Mouse (Mus musculus) gastrocnemius, postnatal 36 days (tissue): ENCODE results near the gene Psme2. TPM values are rescaled to one million over a fixed set of nuclear protein-coding genes. Genes with fewer than 3 reads are reported as not detected.
A peak's percentile ranks its signal among the peaks of the same experiment; 100 is the strongest.

ENCODE experiments used
- DNase-seq, 2 experiments: peaks; one replicate each; pipeline ENCODE4 v3.0.0; 2022
- intact Hi-C: fragments of 180-260 bp; cut with DNase I; formaldehyde crosslinking; loops from one replicate; pipeline ENCODE4 v1.15.1; 2025
- total RNA-seq, 2 experiments: library from RNA; stranded (reverse); gene quantifications; 2 replicates each; pipeline ENCODE4 v1.2.3; 2021

Gene Psme2
- total RNA-seq, 2 experiments from 2014 or later = 55.2 to 59.5 TPM

DNA sequence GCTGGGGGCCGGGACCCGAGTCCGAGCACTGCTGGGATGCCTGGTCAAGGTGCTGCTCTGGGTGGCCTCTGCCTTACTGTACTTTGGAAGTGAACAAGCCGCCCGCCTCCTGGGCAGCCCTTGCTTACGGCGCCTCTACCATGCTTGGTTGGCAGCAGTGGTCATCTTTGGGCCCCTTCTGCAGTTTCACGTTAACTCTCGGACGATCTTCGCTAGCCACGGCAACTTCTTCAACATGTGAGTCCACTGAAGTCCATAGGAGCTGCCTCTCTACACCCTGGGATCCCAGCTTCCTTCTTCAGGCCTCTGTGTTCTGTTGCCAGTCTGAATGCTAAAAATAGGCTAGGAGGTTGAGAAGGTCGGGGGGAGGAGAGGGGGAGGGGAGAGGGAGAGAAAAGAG, 15.2 kb downstream of the Psme2 start:
- peak in 1 of 2 experiments; percentile 34 for DNase-seq
- intact Hi-C loops = loop anchor here (2.0 kb wide), 1 partner anchor 13 kb away; no protein-coding TSS in a partner anchor

GRCm38 (mm10) chr14:55575302-55575701, 15.6 kb downstream of the Psme2 start, which contains the start of gene Fitm1:
Gene Fitm1 (plus strand): TSS chr14:55575617.
- peak; percentile 39 to 57 for DNase-seq
- intact Hi-C loops = no loop called here

DNA sequence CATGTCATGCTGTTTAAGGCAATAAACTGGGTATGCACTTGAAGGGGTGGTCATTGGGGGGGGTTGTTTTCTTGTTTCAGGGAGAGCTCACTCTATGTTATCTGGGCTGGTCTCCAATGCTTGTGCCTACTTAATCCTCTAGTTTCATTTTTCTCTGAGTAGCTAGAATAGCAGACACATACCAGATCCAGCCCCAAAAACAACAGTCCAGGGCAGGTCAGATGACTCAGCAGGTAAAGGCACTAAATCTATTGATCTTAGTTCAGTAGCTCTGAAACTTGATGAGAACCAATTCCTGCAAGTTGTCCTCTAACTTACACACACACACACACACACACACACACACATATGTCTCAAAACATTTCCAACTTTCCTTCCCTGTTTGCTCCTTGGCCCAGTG, 19.2 kb downstream of the Psme2 start:
- DNase-seq = no peak
- intact Hi-C loops = no loop called here

- DNase-seq = no peak
- intact Hi-C loops = no loop called here
Observed at GRCm38 (mm10) chr14:55570588-55570987, 20.3 kb downstream of the Psme2 start.

DNA sequence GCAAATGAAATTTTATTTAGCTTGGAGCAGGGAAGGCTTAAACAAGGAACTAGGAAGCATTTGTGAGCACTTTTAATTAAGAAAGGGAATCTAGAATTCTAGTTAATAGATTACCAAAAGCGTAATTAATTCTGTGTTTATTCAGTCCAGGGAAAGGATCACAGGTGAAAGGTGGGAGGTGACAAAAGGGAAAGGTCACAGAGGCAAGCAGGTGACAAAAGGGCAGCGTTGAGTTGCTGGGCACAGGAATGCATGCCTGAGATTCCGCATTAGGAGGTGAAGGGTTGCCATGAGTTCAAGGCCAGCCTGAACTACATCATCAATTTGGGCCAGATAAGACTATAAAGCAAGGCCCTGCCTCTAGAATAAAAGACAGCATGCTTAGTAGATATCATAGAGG, 23.4 kb downstream of the Psme2 start:
- intact Hi-C loops = no loop called here
- DNase-seq = no peak

GRCm38 (mm10) chr14:55565748-55566147, 25.2 kb downstream of the Psme2 start:
- intact Hi-C loops = no loop called here

GRCm38 (mm10) chr14:55563249-55563648, 27.7 kb downstream of the Psme2 start:
- DNase-seq = no peak
- intact Hi-C loops = loop anchor here (2.0 to 5.0 kb wide), 2 partner anchors 14 to 39 kb away; partner anchors contain the start of gene Irf9

More at GRCm38 (mm10) chr14:55565748-55566147, 25.2 kb downstream of the Psme2 start:
- no peak for DNase-seq

- intact Hi-C loops = loop anchor here (2.0 to 5.0 kb wide), 2 partner anchors 15 to 40 kb away; partner anchors contain the start of gene Irf9
- DNase-seq = no peak
Observed at GRCm38 (mm10) chr14:55561860-55562259, 29.1 kb downstream of the Psme2 start.

- peak; percentile 97 to 98 for DNase-seq
- intact Hi-C loops = loop anchor here (5.0 kb wide), 1 partner anchor 42 kb away; the partner anchor contains the start of gene Irf9
Observed at GRCm38 (mm10) chr14:55560202-55561073, 30.5 kb downstream of the Psme2 start, which contains the start of gene A730061H03Rik. Gene A730061H03Rik (minus strand): TSS chr14:55560406.

DNA sequence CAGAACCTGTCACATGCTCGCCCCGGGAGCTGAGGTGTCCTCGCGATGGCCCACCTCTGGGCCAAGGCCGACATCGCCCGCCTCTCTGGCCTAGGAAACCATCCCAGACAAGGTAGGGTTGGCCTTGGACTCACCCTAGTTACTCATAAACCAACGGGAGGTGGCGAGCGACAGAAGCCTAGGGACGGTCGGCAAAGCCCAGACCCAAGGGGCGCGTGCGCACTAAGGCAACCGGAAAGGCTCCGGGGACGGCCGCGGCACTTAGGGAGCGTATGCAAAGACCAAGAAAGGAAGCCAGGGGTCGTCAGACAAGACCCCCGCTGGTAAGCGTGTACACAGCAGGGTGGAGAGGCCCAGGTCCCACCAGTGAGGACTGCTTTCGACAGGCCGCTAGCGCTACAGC, 31.1 kb downstream of the Psme2 start, which contains the start of gene Dcaf11:
TSS of gene Dcaf11 (plus strand) at position 208 of the 403 bp plus-strand sequence.
- intact Hi-C loops = loop anchor here (5.0 kb wide), 1 partner anchor 43 kb away; the partner anchor contains the start of gene Irf9

DNA sequence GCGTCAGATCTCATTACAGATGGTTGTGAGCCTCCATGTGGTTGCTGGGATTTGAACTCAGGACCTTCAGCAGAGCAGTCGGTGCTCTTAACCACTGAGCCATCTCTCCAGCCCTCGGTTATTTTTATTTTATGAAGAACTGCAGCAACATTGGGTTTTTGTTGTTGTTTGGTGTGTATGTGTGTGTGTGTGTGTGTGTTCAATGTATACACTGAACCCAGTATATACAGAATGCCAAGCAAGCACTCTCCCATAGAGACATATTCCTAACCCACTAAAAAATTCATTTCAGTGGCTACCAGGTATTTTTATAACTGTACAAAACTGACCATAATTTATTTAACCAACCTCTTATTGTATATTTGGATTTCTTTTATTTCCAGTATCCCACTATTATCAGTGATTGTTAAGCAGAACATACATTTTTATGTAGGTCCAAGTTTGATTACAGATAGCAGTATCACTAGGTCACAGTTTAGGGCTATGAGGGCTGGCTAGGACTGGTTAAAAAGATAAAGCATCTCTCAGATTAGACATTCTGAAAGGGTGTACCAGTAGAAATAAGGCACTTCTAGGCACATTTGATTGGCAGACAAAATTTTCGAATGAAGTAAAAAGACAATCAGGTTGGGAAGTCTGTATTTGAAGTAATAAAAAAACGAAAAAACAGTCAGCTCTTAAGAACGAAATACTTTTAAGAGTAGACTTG, 32.0 kb downstream of the Psme2 start:
- DNase-seq = no peak
- intact Hi-C loops = no loop called here

More for the DNA sequence above, 31.1 kb downstream of the Psme2 start, which contains the start of gene Dcaf11:
- peak; percentile 86 to 87 for DNase-seq

- no peak for DNase-seq
- intact Hi-C loops = loop anchor here (1.0 kb wide), 1 partner anchor 60 kb away; no protein-coding TSS in a partner anchor
Observed at GRCm38 (mm10) chr14:55557587-55557986, 33.3 kb downstream of the Psme2 start.

- peak; percentile 54 to 65 for DNase-seq
- intact Hi-C loops = loop anchor here (1.0 kb wide), 1 partner anchor 60 kb away; no protein-coding TSS in a partner anchor
Observed at GRCm38 (mm10) chr14:55557003-55557402, 33.9 kb downstream of the Psme2 start.

DNA sequence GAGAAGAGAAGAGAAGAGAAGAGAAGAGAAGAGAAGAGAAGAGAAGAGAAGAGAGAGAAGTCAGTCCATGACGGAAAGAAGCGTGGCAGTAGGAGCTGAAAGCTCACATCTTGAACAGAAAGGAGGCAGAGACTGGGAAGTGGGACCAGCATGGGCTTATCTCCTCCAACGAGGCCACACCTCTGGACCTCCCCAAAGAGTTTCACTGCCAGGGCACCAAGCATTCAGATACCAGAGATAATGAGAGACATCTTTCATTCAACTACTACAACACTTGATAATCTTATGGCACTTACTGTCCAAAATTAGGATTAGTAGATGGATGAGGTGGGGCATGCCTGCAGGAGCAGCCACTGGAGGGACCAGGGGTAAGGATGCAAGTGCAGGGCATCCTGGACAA, 35.1 kb downstream of the Psme2 start:
- DNase-seq = no peak
- intact Hi-C loops = no loop called here

DNA sequence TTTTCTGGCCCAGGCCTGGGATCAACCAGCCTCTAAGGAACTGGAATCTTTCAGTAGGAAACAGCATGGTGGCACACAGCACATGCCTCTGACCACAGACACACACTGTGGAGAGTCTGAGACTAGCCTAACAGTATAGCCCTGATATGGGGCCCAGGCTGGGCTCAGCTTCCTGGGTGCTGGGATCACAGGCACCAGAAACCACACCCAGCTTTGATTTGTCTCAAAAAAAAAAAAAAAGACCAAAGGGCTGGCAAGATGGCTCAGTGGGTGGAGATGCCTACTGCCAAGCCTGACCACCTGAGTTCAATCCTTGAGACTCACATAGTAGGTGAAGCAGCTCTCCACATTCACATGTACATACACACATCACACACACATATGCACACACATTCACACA, 36.3 kb downstream of the Psme2 start:
- intact Hi-C loops = no loop called here

DNA sequence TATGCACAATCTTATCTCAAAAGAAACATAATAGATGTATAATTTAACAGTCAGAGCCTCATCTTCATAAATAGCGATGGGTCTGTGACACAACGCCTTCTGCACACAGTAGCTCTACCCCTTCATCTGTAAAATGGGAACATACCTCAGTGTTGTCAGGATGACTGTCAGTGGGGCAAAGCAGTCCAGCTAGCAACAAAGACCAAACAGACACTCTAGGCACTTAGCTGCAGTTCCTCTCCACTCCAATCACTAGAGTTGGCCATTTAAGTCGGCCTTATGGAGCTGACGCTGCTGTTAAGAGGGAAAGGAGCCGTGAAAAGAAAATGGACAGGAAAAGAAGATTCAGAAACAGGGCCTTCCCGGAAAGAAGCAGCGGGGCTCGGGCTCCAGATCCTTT, 39.1 kb downstream of the Psme2 start:
- intact Hi-C loops = no loop called here
- no peak for DNase-seq

More for the DNA sequence above, 36.3 kb downstream of the Psme2 start:
- DNase-seq = no peak

- no peak for DNase-seq
- intact Hi-C loops = no loop called here
Observed at GRCm38 (mm10) chr14:55551347-55551746, 39.6 kb downstream of the Psme2 start.

- intact Hi-C loops = no loop called here
Observed at GRCm38 (mm10) chr14:55550191-55550590, 40.7 kb downstream of the Psme2 start.

DNA sequence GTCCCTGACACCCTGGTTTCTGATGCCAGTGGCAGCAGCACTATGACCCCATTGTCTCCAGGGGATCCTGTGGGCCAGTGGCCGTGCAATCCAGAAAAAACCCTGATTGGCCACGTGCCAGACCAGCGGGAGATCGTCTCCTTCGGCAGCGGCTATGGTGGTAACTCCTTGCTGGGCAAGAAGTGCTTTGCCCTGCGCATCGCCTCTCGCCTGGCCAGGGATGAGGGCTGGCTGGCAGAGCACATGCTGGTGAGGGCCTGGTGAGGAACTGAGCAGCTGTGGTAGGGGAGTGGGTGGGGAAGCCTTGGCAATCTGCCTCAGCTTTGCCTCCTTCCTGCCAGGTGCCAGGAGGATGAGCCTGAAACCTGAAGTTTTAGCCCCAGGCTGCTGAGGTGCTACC, 46.6 kb downstream of the Psme2 start:
- intact Hi-C loops = no loop called here
- DNase-seq = no peak

More at GRCm38 (mm10) chr14:55550191-55550590, 40.7 kb downstream of the Psme2 start:
- DNase-seq = no peak

DNA sequence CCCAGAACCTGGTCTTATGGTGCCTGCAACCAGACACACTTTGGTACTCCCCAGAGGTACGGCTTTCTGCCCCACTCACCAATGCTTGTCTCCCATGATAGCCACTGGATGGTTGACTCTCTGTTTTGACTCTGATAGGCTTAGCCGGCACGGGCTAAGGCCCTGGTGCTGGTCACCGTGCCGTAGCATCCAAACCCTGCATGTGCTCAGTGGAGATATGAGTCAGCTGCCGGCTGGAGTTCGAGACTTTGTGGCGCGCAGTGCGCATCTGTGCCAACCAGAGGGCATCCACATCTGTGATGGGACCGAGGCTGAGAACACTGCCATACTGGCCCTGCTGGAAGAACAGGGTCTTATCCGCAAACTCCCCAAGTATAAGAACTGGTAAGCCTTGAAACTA, 48.6 kb downstream of the Psme2 start:
- intact Hi-C loops = no loop called here
- no peak for DNase-seq
